Mouse (Mus musculus) brain, embryonic 18.5 days (tissue): ENCODE data around the gene Syt15.

Experiments
- DNase-seq: peaks from one replicate; pipeline ENCODE4 v3.0.0-alpha.2; 2012; ENCODE audit warnings: low read depth, low spot score

The Syt15 gene

GRCm38 (mm10) chr14:34219295-34219694 lies at the start of gene Syt15:
Gene Syt15, plus strand, starts transcription at chr14:34219595.
- DNase-seq: no peak

- no peak for DNase-seq
Observed at GRCm38 (mm10) chr14:34171107-34171506, 48.3 kb upstream of the Syt15 start.

- no peak for DNase-seq
Observed at GRCm38 (mm10) chr14:34179351-34179750, 40.0 kb upstream of the Syt15 start.

GRCm38 (mm10) chr14:34183101-34183500 lies 36.3 kb upstream of the Syt15 start:
- DNase-seq: no peak

- DNase-seq: no peak
Observed at GRCm38 (mm10) chr14:34188629-34189028, 30.8 kb upstream of the Syt15 start.

GRCm38 (mm10) chr14:34190361-34190760 lies 29.0 kb upstream of the Syt15 start:
- DNase-seq: no peak

- DNase-seq: no peak
Observed at GRCm38 (mm10) chr14:34193879-34194278, 25.5 kb upstream of the Syt15 start.

GRCm38 (mm10) chr14:34195466-34195865 lies 23.9 kb upstream of the Syt15 start:
- DNase-seq: no peak

- no peak for DNase-seq
Observed at GRCm38 (mm10) chr14:34196706-34197105, 22.7 kb upstream of the Syt15 start.

- DNase-seq: no peak
Observed at GRCm38 (mm10) chr14:34200738-34201230, 18.6 kb upstream of the Syt15 start.

- no peak for DNase-seq
Observed at GRCm38 (mm10) chr14:34201231-34202035, 18.0 kb upstream of the Syt15 start, which contains the start of gene Gprin2. Gene Gprin2, minus strand, starts transcription at chr14:34201653.

- no peak for DNase-seq
Observed at GRCm38 (mm10) chr14:34207996-34208395, 11.4 kb upstream of the Syt15 start.

- no peak for DNase-seq
Observed at GRCm38 (mm10) chr14:34208651-34209050, 10.7 kb upstream of the Syt15 start.

GRCm38 (mm10) chr14:34209080-34209479 lies 10.3 kb upstream of the Syt15 start:
- no peak for DNase-seq

- DNase-seq: no peak
Observed at GRCm38 (mm10) chr14:34209942-34210341, 9.5 kb upstream of the Syt15 start.

- no peak for DNase-seq
Observed at GRCm38 (mm10) chr14:34215451-34216127, 3.8 kb upstream of the Syt15 start.

- DNase-seq: no peak
Observed at GRCm38 (mm10) chr14:34219786-34220198, 397 bp downstream of the Syt15 start.

GRCm38 (mm10) chr14:34220426-34220825 lies 1.0 kb downstream of the Syt15 start:
- DNase-seq: no peak

- DNase-seq: no peak
Observed at GRCm38 (mm10) chr14:34221416-34222077, 2.2 kb downstream of the Syt15 start.

- DNase-seq: no peak
Observed at GRCm38 (mm10) chr14:34223362-34223898, 4.0 kb downstream of the Syt15 start.

- DNase-seq: no peak
Observed at GRCm38 (mm10) chr14:34225986-34226385, 6.6 kb downstream of the Syt15 start.

GRCm38 (mm10) chr14:34226566-34226965 lies 7.2 kb downstream of the Syt15 start:
- DNase-seq: no peak
